Mouse (Mus musculus): ENCODE measurements around the gene Methig1. TPM values are rescaled to one million over a fixed set of nuclear protein-coding genes. Genes with fewer than 3 reads are reported as not detected.

The Methig1 gene
- total and polyA plus RNA-seq, 3 experiments = not detected

GRCm38 (mm10) chr15:100379658-100380057 is 26.7 kb downstream of the Methig1 start:
- H3K4me3 ChIP-seq (ENCODE audit: control insufficient read depth in 1 of 2, insufficient read depth in 1 of 2, low read depth in 2 of 2, low read length in 2 of 2) = no peak overlapping the region
- no peak overlapping the region for H3K27ac ChIP-seq (ENCODE audit: control insufficient read depth, low read depth, low read length)
- H3K36me3 ChIP-seq (ENCODE audit: control insufficient read depth in 1 of 2, insufficient read depth in 2 of 2, low read length in 2 of 2) = peaks cover 0 to 3% of the 10 kb centered on the region in 2 experiments; a peak in 2 of 4 replicates
- H3K27me3 ChIP-seq (ENCODE audit: control insufficient read depth in 1 of 2, insufficient read depth in 2 of 2, low read length in 2 of 2) = no peaks in the 10 kb centered on the region
- H3K9me3 ChIP-seq (replicated peaks; ENCODE audit: insufficient read depth, low read length) = no peaks in the 10 kb centered on the region
- no peaks in the 10 kb centered on the region for H3K79me2 ChIP-seq (ENCODE audit: control insufficient read depth, insufficient read depth, low read length, poor library complexity)
- no peak for DNase-seq (ENCODE audit: low read depth, low spot score)
- H3K9ac ChIP-seq (ENCODE audit: control insufficient read depth, low read depth, low read length, poor library complexity, severe bottlenecking) = no peak overlapping the region
- peaks cover 2 to 9% of the 10 kb centered on the region in 2 experiments; a peak in 3 of 4 replicates for H3K4me1 ChIP-seq (ENCODE audit: control insufficient read depth in 1 of 2, insufficient read depth in 2 of 2, low read length in 2 of 2)
- TF ChIP-seq MYB (IDR thresholded peaks at IDR 0.05; ENCODE audit: low read depth, low read length) = no peak
- TF ChIP-seq SMC3 (IDR thresholded peaks at IDR 0.05; ENCODE audit: low read depth, low read length) = no peak
- TF ChIP-seq BHLHE40 (IDR thresholded peaks at IDR 0.05; ENCODE audit: borderline replicate concordance, low read depth, low read length) = no peak
- no peak for TF ChIP-seq ETS1 (IDR thresholded peaks at IDR 0.05; ENCODE audit: low read depth, low read length)
- no peak for TF ChIP-seq EP300 (IDR thresholded peaks at IDR 0.05; ENCODE audit: low read depth in 1 of 2, low read length in 2 of 2)
- no peak for TF ChIP-seq SIN3A (IDR thresholded peaks at IDR 0.05; ENCODE audit: low read length)
- no peak for TF ChIP-seq RAD21 (IDR thresholded peaks at IDR 0.05; ENCODE audit: low read depth, low read length)
- no peak for TF ChIP-seq ELF1 (IDR thresholded peaks at IDR 0.05; ENCODE audit: low read depth, low read length)
- TF ChIP-seq MEF2A (IDR thresholded peaks at IDR 0.05; ENCODE audit: extremely low read depth, insufficient replicate concordance, low read depth, low read length, poor library complexity, severe bottlenecking) = no peak
- no peak for TF ChIP-seq ZMIZ1 (IDR thresholded peaks at IDR 0.05; ENCODE audit: low read depth, low read length)
- TF ChIP-seq MYC (IDR thresholded peaks at IDR 0.05; ENCODE audit: low read depth, low read length) = no peak
- TF ChIP-seq KAT2A (conservative IDR thresholded peaks at IDR 0.05; ENCODE audit: low read depth, low read length) = no peak
- TF ChIP-seq MXI1 (IDR thresholded peaks at IDR 0.05; ENCODE audit: low read depth, low read length) = no peak
- TF ChIP-seq USF1 (IDR thresholded peaks at IDR 0.05; ENCODE audit: low read depth, low read length) = no peak
- TF ChIP-seq POLR2AphosphoS2 (IDR thresholded peaks at IDR 0.05; ENCODE audit: low read length) = no peak

DNA sequence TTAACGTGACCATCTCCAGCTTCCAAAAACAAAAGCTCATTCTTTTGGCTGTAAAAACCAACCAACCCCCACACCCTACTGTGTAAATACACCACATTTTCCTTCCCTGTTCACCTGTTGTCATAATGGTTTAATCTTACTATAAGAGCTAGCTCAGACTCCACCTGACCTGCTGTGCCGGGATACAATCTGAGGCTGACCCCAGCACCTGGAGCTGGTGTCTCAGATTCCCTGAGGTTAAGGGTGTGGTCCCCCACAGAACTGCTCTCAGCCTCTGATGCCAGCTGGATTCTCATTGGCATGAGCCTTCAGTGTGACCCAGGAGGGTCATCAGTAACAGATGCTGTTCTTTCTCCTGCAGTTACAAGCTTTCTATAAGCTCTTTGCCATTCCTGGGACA is 27.2 kb downstream of the Methig1 start:
- H3K9me3 ChIP-seq (replicated peaks; ENCODE audit: insufficient read depth, low read length) = no peaks in the 10 kb centered on the region
- no peaks in the 10 kb centered on the region for H3K79me2 ChIP-seq (ENCODE audit: control insufficient read depth, insufficient read depth, low read length, poor library complexity)
- no peak for DNase-seq (ENCODE audit: low read depth, low spot score)
- H3K27me3 ChIP-seq (ENCODE audit: control insufficient read depth in 1 of 2, insufficient read depth in 2 of 2, low read length in 2 of 2) = no peaks in the 10 kb centered on the region
- H3K4me3 ChIP-seq (ENCODE audit: control insufficient read depth in 1 of 2, insufficient read depth in 1 of 2, low read depth in 2 of 2, low read length in 2 of 2) = no peak overlapping the region
- no peak overlapping the region for H3K9ac ChIP-seq (ENCODE audit: control insufficient read depth, low read depth, low read length, poor library complexity, severe bottlenecking)
- no peak overlapping the region for H3K27ac ChIP-seq (ENCODE audit: control insufficient read depth, low read depth, low read length)
- peaks cover 2 to 9% of the 10 kb centered on the region in 2 experiments; a peak in 3 of 4 replicates for H3K4me1 ChIP-seq (ENCODE audit: control insufficient read depth in 1 of 2, insufficient read depth in 2 of 2, low read length in 2 of 2)
- peaks cover 0 to 3% of the 10 kb centered on the region in 2 experiments; a peak in 2 of 4 replicates for H3K36me3 ChIP-seq (ENCODE audit: control insufficient read depth in 1 of 2, insufficient read depth in 2 of 2, low read length in 2 of 2)
- TF ChIP-seq NRF1 (IDR thresholded peaks at IDR 0.05; ENCODE audit: insufficient read depth, low read depth, low read length, poor library complexity, severe bottlenecking) (no peak), MEF2A (IDR thresholded peaks at IDR 0.05; ENCODE audit: extremely low read depth, insufficient replicate concordance, low read depth, low read length, poor library complexity, severe bottlenecking) (no peak), UBTF (IDR thresholded peaks at IDR 0.05; ENCODE audit: borderline replicate concordance, insufficient read depth, low read depth, low read length) (no peak), USF2 (IDR thresholded peaks at IDR 0.05; ENCODE audit: borderline replicate concordance in 1 of 2, insufficient read depth in 1 of 2, low read depth in 1 of 2, low read length in 2 of 2) (no peak), CHD2 (IDR thresholded peaks at IDR 0.05; ENCODE audit: low read length) (no peak), RAD21 (IDR thresholded peaks at IDR 0.05; ENCODE audit: low read depth, low read length) (no peak), KAT2A (conservative IDR thresholded peaks at IDR 0.05; ENCODE audit: low read depth, low read length) (no peak), HCFC1 (IDR thresholded peaks at IDR 0.05; ENCODE audit: low read depth, low read length) (no peak), POLR2A (IDR thresholded peaks at IDR 0.05; ENCODE audit: control insufficient read depth in 1 of 2, insufficient read depth in 1 of 2, low read depth in 1 of 2, low read length in 2 of 2, poor library complexity in 1 of 2) (no peak), RCOR1 (IDR thresholded peaks at IDR 0.05; ENCODE audit: low read depth, low read length) (no peak), MAFK (IDR thresholded peaks at IDR 0.05; ENCODE audit: borderline replicate concordance, low read depth, low read length) (no peak), ZMIZ1 (IDR thresholded peaks at IDR 0.05; ENCODE audit: low read depth, low read length) (no peak), MYB (IDR thresholded peaks at IDR 0.05; ENCODE audit: low read depth, low read length) (no peak), GABPA (IDR thresholded peaks at IDR 0.05; ENCODE audit: low read depth, low read length) (no peak)
